Mouse (Mus musculus) cerebellum, adult 18-20 months (tissue): ENCODE data around the gene Arpp21.

Source experiments
- DNase-seq, 2 experiments: peaks; one replicate each; pipeline ENCODE4 v3.0.0; 2021

Gene Arpp21

GRCm38 (mm10) chr9:112230716-112231361 lies 4.9 kb downstream of the Arpp21 start:
- peak; percentile 31 to 42 for DNase-seq

GRCm38 (mm10) chr9:112228470-112228869 lies 7.3 kb downstream of the Arpp21 start:
- DNase-seq: peak; percentile 52 to 63

- peak in 1 of 2 experiments; percentile 20 for DNase-seq
Observed at GRCm38 (mm10) chr9:112227174-112227573, 8.6 kb downstream of the Arpp21 start.

GRCm38 (mm10) chr9:112226511-112226910 lies 9.2 kb downstream of the Arpp21 start:
- DNase-seq: no peak

GRCm38 (mm10) chr9:112225046-112225445 lies 10.7 kb downstream of the Arpp21 start:
- no peak for DNase-seq

GRCm38 (mm10) chr9:112219372-112219771 lies 16.4 kb downstream of the Arpp21 start:
- DNase-seq: no peak

- DNase-seq: no peak
Observed at GRCm38 (mm10) chr9:112218237-112218636, 17.5 kb downstream of the Arpp21 start.

GRCm38 (mm10) chr9:112217161-112217560 lies 18.6 kb downstream of the Arpp21 start:
- DNase-seq: no peak

GRCm38 (mm10) chr9:112215030-112215806 lies 20.5 kb downstream of the Arpp21 start:
- DNase-seq: no peak

GRCm38 (mm10) chr9:112213411-112214255 lies 22.1 kb downstream of the Arpp21 start:
- DNase-seq: peak in 1 of 2 experiments; percentile 69

GRCm38 (mm10) chr9:112209803-112210202 lies 25.9 kb downstream of the Arpp21 start:
- peak; percentile 82 to 87 for DNase-seq

- peak; percentile 46 to 51 for DNase-seq
Observed at GRCm38 (mm10) chr9:112207767-112208166, 28.0 kb downstream of the Arpp21 start.

GRCm38 (mm10) chr9:112198296-112198695 lies 37.4 kb downstream of the Arpp21 start:
- DNase-seq: no peak

GRCm38 (mm10) chr9:112194049-112194448 lies 41.7 kb downstream of the Arpp21 start:
- DNase-seq: no peak

GRCm38 (mm10) chr9:112189394-112189793 lies 46.3 kb downstream of the Arpp21 start:
- DNase-seq: peak; percentile 60 to 65

GRCm38 (mm10) chr9:112188358-112188893 lies 47.3 kb downstream of the Arpp21 start:
- peak; percentile 43 to 63 for DNase-seq

- peak; percentile 70 to 71 for DNase-seq
Observed at GRCm38 (mm10) chr9:112187667-112188066, 48.1 kb downstream of the Arpp21 start.

GRCm38 (mm10) chr9:112186336-112187305 lies 49.1 kb downstream of the Arpp21 start:
- no peak for DNase-seq

GRCm38 (mm10) chr9:112185746-112186145 lies 50.0 kb downstream of the Arpp21 start:
- DNase-seq: peak in 1 of 2 experiments; percentile 44

- DNase-seq: no peak
Observed at GRCm38 (mm10) chr9:112182738-112183137, 53.0 kb downstream of the Arpp21 start.

- no peak for DNase-seq
Observed at GRCm38 (mm10) chr9:112180006-112180405, 55.7 kb downstream of the Arpp21 start.

- no peak for DNase-seq
Observed at GRCm38 (mm10) chr9:112178438-112178837, 57.3 kb downstream of the Arpp21 start.
